Mouse (Mus musculus): Measurements from ENCODE around the gene Ulk2.
A peak's percentile ranks its signal among the peaks of the same experiment; 100 is the strongest.

Ulk2 gene

GRCm38 (mm10) chr11:61760518-61760917 is 94.4 kb downstream of the Ulk2 start:
- DNase-seq (ENCODE audit: low spot score in 2 of 2) = peak in 1 of 2 experiments; percentile 50

DNA sequence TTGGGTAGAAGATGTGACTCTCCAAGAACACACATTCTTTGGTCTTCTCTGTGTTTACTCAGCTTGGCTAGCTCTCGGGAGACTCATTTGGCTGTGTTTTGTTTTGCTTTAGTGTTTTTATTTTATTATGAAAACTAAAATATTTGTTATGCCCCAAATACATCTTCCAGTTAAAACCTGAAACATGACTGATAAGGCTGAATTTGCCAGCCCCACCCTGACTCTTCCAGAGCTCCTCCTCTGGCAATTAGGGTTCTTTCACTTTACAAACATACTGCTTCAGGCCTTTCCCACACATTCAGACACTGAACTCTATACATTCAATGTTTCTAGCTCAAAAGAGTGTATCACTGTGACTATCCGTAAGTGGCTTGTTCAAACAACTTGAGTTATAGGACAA is 97.7 kb downstream of the Ulk2 start:
- no peak for DNase-seq (ENCODE audit: low spot score in 2 of 2)

DNA sequence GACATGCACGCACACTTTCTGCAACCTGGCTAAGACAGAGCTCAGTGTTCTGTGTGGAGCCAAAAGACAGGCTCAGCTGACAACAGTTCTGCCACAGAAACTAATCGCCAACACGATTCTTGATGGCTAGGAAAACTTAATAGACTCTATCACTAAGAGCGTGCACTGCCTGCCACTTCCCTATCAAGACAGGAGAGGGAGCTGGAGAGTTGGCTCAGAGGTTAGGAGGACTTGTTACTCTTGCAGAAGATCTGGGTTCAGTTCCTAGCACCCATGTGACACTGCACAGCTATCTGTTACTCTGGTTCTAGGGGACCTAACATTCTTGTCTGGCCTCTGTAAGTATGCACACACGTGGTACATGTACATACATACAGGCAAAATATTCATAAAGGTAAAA is 103.3 kb downstream of the Ulk2 start:
- peak in 1 of 2 experiments; percentile 27 for DNase-seq (ENCODE audit: low spot score in 2 of 2)

GRCm38 (mm10) chr11:61747161-61747560 is 107.7 kb downstream of the Ulk2 start:
- DNase-seq (ENCODE audit: low spot score in 2 of 2) = no peak

DNA sequence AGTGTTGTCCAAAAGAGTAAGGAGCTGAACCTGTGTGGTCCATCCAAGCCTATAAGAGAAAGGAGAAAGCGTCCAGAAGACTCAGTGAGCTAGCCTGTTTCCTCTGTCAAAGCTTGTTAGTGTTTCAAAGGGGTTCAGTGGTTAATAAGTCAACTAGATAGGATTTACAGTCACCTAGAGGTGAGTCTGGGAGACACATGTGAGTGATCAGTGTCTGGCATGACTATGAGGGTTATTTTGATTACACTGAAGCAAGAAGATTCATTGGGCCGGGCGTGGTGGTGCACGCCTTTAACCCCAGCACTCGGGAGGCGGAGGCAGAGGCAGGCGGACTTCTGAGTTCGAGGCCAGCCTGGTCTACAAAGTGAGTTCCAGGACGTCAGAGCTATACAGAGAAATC is 109.1 kb downstream of the Ulk2 start:
- no peak for DNase-seq (ENCODE audit: low spot score in 2 of 2)

DNA sequence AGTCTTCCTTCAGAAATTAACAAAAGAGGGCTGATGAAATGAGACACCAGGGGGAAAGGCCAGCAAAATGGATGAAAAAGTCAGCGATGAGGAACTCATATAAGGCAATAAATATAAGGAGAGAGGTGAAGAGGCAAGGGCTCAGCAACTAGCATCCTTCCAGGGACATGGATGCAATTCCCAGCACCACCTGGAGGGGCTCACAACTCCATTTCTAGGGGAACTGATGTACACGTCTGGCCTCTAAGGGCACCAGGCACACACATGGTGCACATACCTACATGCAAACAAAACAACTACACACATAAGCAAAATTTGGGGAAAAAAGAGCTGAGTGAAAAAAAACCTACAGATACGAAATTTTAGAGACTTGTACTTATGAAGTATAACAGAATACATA is 110.4 kb downstream of the Ulk2 start:
- DNase-seq (ENCODE audit: low spot score in 2 of 2) = peak in 1 of 2 experiments; percentile 22

DNA sequence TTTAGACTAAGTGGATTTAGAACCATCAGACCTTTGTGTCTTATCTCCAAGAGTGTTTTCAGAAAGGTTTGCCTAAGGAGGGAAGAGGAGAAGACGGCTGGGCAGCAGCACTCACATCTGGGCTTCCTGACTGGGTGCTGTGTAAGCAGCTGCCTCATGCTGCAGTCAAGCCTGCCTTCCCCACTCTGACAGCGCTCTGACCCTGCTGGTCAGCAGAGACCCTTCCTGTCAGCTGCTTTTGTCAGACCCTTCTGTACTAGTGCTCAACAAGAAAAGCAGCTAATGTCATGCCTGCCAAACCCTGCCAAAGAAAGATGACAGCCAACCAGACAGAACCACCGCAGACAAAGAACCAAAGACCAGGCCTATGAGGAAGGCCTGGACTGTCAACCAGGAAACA is 111.1 kb downstream of the Ulk2 start:
- no peak for DNase-seq (ENCODE audit: low spot score in 2 of 2)

- DNase-seq (ENCODE audit: low spot score in 2 of 2) = no peak
These were observed 114.4 kb downstream of the Ulk2 start for GRCm38 (mm10) chr11:61740500-61740899.

GRCm38 (mm10) chr11:61737290-61737689 is 117.6 kb downstream of the Ulk2 start:
- DNase-seq (ENCODE audit: low spot score in 2 of 2) = no peak

GRCm38 (mm10) chr11:61732672-61733071 is 122.2 kb downstream of the Ulk2 start:
- DNase-seq (ENCODE audit: low spot score in 2 of 2) = no peak

- DNase-seq (ENCODE audit: low spot score in 2 of 2) = no peak
These were observed 126.8 kb downstream of the Ulk2 start for GRCm38 (mm10) chr11:61728037-61728436.
